Mouse (Mus musculus) liver, adult 2 months (tissue): ENCODE data around the gene Cmtr2.

Experiments
- CTCF ChIP-seq: fragments of 200-500 bp; IDR thresholded peaks from 2 replicates; pipeline ENCODE4 v1.5.1; 2011; ENCODE audit warnings: low read depth, low read length, control low read depth
- POLR2A ChIP-seq: fragments of 200-500 bp; IDR thresholded peaks from 2 replicates; pipeline ENCODE4 v1.6.1; 2011; ENCODE audit warnings: low read length, control low read depth; ENCODE audit not compliant: insufficient read depth; ENCODE audit errors: extremely low read depth

DNA sequence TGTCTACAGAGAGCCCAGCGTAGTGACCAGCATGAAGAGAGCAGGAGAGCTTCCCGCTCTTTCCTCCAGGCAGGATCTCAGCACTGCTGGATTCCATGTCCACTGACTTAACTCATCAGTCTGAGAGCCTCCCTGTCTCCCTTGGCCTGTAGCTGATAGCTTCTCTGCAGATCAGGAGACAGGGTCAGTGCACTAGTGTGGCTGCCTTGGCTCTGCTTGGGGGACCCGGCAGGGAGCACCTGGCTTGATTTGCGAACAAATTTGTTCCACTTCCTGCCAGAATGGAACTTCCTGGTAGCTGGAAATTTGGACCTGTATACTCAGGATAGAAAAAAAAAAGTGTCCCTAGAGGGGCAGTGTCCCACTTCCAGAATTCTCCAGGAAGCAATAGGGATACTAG is 40.6 kb upstream of the Cmtr2 start:
- TF ChIP-seq CTCF (no peak), POLR2A (no peak)
